Mouse (Mus musculus): Measurements from ENCODE around the gene Gm45208. TPM values are rescaled to one million over a fixed set of nuclear protein-coding genes. Genes with fewer than 3 reads are reported as not detected.
A peak's percentile ranks its signal among the peaks of the same experiment; 100 is the strongest.

Gene Gm45208
- polyA plus RNA-seq, 1 experiment from 2014 or later: 1.7 TPM

DNA sequence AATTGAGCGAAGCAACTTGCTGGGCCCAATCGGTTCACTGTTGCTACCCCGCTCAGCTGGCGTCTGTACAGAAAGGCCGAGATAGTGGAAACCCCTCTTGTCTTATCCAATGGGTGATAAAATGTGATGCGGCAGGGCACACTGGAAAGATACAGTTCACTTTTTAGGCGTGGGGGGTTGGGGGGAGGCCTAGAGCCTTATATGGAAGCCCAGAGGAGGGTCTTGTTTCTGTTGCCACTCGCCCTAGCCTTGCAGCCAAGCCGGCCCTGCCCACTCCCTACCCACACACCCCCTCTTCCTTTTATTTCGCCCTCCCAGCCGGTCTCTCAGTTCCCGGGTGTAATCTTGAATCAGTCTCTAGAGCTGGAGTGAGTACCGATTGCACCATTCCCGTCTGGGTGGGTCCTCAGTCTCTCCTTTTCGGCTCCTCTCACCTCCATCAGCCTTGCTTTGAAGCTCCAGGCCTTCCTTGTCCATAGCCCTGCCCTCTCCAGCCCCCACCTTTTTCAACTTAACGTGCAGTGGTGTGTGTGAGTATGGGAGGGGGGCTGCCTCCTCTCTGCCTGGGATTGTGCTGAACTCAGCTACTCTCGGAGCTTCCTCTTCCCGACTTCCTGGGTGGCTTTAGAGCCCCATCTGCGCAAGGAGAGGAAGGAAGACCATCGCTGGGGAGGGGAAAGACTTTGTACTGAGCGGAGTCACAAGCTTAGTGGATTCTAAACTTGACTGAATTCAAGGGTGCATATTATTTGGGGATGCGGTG, 41.8 kb downstream of the Gm45208 start:
- ATAC-seq (ENCODE audit: low read depth): peak; percentile 18
- H3K36me3 ChIP-seq (ENCODE audit: control insufficient read depth, insufficient read depth, low read length): peaks cover 5% of the 10 kb centered on the region
- 14% methylated on average over 22 of the region's 22 CpGs for WGBS
- H3K9ac ChIP-seq (ENCODE audit: low read length): peak overlapping the region; percentile 67
- peaks cover 10% of the 10 kb centered on the region; the same call in 1 of the 2 replicates for H3K4me1 ChIP-seq (replicated peaks; ENCODE audit: control insufficient read depth, insufficient read depth, low read length)
- no peaks in the 10 kb centered on the region for H3K27me3 ChIP-seq (ENCODE audit: control insufficient read depth, insufficient read depth, low read depth, low read length)
- peak overlapping the region; percentile 69 for H3K4me2 ChIP-seq (ENCODE audit: low read depth, low read length)
- no peaks in the 10 kb centered on the region for H3K9me3 ChIP-seq (ENCODE audit: control insufficient read depth, low read length)
- H3K27ac ChIP-seq (ENCODE audit: low read length): peak overlapping the region; percentile 58
- peak overlapping the region; percentile 73 for H3K4me3 ChIP-seq (ENCODE audit: low read length)

DNA sequence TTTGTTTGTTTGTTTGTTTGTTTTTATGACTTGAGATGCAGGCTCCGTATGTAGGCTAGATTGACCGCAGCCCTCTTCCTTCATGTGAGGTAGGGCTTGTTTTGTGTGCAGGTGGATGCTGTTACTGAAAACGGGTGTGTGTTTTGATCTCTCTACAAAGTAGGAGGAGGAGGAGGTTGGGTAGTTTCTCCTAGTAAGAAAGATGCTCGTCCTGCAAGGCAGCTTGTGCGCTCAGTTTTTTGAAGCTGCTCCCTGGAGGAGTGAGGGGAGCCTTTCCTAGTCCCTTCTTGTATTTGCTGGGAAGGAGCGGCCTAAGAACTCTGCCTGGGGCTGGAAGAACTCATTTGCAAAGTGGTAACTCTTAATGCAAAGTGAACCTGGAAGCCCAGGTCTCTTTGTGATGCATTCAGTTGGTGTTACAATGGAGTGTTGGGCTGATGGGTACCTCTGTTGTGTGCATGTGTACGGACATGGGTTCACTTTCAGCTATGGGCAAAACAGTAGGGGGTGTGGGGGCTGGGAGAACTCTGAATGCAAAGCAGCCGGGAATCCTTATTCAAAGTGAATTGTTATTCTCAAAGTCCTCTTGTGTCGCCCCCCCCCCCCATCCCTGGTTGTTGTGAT, 42.7 kb downstream of the Gm45208 start:
- H3K4me3 ChIP-seq (ENCODE audit: low read length): peak overlapping the region; percentile 73
- H3K9ac ChIP-seq (ENCODE audit: low read length): peak overlapping the region; percentile 67; the same call in 1 of the 2 replicates
- H3K27ac ChIP-seq (ENCODE audit: low read length): no peak overlapping the region
- peaks cover 6% of the 10 kb centered on the region for H3K36me3 ChIP-seq (ENCODE audit: control insufficient read depth, insufficient read depth, low read length)
- H3K4me1 ChIP-seq (replicated peaks; ENCODE audit: control insufficient read depth, insufficient read depth, low read length): peaks cover 10% of the 10 kb centered on the region; the same call in 1 of the 2 replicates
- 23% methylated on average over 9 of the region's 9 CpGs for WGBS
- no peak for ATAC-seq (ENCODE audit: low read depth)
- no peaks in the 10 kb centered on the region for H3K9me3 ChIP-seq (ENCODE audit: control insufficient read depth, low read length)
- peak overlapping the region; percentile 69 for H3K4me2 ChIP-seq (ENCODE audit: low read depth, low read length)
- H3K27me3 ChIP-seq (ENCODE audit: control insufficient read depth, insufficient read depth, low read depth, low read length): no peaks in the 10 kb centered on the region

DNA sequence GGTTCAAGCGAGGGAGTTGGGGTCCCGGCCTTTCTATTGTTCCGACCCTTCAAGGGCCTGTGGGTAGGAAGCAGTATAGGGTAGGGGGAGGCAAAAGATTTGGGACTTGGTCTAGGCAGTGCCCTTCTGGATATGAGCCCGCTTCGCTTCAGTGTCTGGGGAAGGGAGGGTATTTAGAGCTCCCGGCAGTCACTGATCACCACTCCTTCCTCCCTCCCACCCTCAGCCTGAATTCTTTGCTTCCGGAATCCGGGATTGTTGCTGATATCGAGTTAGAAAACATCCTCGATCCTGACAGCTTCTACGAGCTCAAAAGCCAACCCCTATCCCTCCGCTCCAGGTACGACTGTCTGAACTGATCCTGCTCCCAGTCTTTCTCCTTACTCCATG, 43.2 kb downstream of the Gm45208 start:
- H3K9me3 ChIP-seq (ENCODE audit: control insufficient read depth, low read length): no peaks in the 10 kb centered on the region
- no peaks in the 10 kb centered on the region for H3K27me3 ChIP-seq (ENCODE audit: control insufficient read depth, insufficient read depth, low read depth, low read length)
- peak overlapping the region; percentile 69 for H3K4me2 ChIP-seq (ENCODE audit: low read depth, low read length)
- ATAC-seq (ENCODE audit: low read depth): no peak
- peak overlapping the region; percentile 1; the same call in 1 of the 2 replicates for H3K9ac ChIP-seq (ENCODE audit: low read length)
- H3K36me3 ChIP-seq (ENCODE audit: control insufficient read depth, insufficient read depth, low read length): peaks cover 6% of the 10 kb centered on the region
- H3K27ac ChIP-seq (ENCODE audit: low read length): peak overlapping the region; percentile 23; the same call in 1 of the 2 replicates
- 13% methylated on average over 13 of the region's 13 CpGs for WGBS
- peaks cover 10% of the 10 kb centered on the region; the same call in 1 of the 2 replicates for H3K4me1 ChIP-seq (replicated peaks; ENCODE audit: control insufficient read depth, insufficient read depth, low read length)
- peak overlapping the region; percentile 18 for H3K4me3 ChIP-seq (ENCODE audit: low read length)

DNA sequence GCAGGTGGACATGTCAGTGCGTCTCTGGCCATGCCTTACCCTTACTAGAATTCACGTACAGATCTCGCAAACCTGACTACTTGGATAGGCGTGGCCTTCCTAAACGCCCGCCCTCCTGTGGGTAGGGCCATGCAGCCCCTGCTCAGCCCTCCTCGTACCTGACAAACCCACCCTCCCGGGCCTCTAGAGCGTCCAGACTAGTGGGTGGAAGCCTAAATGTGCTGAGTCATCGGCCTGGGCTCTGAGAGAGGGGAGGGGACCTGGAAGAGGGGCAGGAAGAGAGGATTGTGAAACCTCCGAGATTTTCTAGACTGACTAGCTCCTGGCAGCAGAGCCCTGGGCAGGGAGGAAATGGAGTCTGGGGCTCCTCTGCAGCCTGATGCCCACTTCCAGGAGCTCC, 43.7 kb downstream of the Gm45208 start:
- H3K4me1 ChIP-seq (replicated peaks; ENCODE audit: control insufficient read depth, insufficient read depth, low read length): peaks cover 10% of the 10 kb centered on the region; the same call in 1 of the 2 replicates
- peak overlapping the region; percentile 61 for H3K27ac ChIP-seq (ENCODE audit: low read length)
- H3K4me2 ChIP-seq (ENCODE audit: low read depth, low read length): peak overlapping the region; percentile 69
- H3K27me3 ChIP-seq (ENCODE audit: control insufficient read depth, insufficient read depth, low read depth, low read length): no peaks in the 10 kb centered on the region
- H3K4me3 ChIP-seq (ENCODE audit: low read length): peak overlapping the region; percentile 18
- no peaks in the 10 kb centered on the region for H3K9me3 ChIP-seq (ENCODE audit: control insufficient read depth, low read length)
- WGBS: 18% methylated on average over 11 of the region's 11 CpGs
- peaks cover 6% of the 10 kb centered on the region for H3K36me3 ChIP-seq (ENCODE audit: control insufficient read depth, insufficient read depth, low read length)
- peak overlapping the region; percentile 1; the same call in 1 of the 2 replicates for H3K9ac ChIP-seq (ENCODE audit: low read length)
- ATAC-seq (ENCODE audit: low read depth): peak; percentile 77

DNA sequence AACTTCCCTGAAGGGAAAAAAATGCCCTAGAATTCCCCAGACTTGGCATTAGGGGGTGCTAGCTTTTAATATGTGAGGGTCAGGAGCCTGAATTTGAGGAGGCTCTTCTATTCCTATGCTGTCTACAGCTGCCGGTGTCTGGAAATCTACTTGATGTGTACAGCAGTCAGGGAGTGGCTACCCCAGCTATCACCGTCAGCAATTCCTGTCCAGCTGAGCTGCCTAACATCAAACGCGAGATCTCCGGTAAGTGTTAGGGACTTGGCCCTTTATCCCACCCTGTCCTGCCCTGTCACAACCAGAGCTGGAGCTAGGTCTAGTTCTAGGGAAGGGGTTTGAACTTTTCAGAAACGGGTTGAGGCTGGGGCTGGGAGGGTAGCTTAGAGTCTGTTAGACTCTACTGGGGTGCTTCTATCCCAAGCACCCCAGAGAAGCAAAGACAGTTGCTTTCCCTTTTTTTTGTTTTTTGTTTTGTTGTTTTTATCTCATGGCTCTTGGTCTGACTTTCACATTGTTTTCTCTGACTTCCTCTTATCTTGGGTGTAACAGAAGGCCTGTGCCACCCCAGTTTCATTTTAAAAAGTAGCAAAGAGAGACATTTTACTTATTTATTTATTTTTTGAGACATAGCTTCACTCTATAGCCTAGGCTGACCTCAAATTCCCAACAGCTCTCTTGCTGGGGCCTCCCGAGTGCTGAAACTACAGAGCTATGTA, 47.4 kb downstream of the Gm45208 start:
- ATAC-seq (ENCODE audit: low read depth): no peak
- H3K27ac ChIP-seq (ENCODE audit: low read length): no peak overlapping the region
- H3K4me1 ChIP-seq (replicated peaks; ENCODE audit: control insufficient read depth, insufficient read depth, low read length): peaks cover 10% of the 10 kb centered on the region; the same call in 1 of the 2 replicates
- H3K27me3 ChIP-seq (ENCODE audit: control insufficient read depth, insufficient read depth, low read depth, low read length): no peaks in the 10 kb centered on the region
- no peak overlapping the region for H3K4me3 ChIP-seq (ENCODE audit: low read length)
- H3K36me3 ChIP-seq (ENCODE audit: control insufficient read depth, insufficient read depth, low read length): peaks cover 15% of the 10 kb centered on the region
- no peak overlapping the region for H3K4me2 ChIP-seq (ENCODE audit: low read depth, low read length)
- WGBS: 83% methylated on average over 7 of the region's 7 CpGs
- no peaks in the 10 kb centered on the region for H3K9me3 ChIP-seq (ENCODE audit: control insufficient read depth, low read length)
- no peak overlapping the region for H3K9ac ChIP-seq (ENCODE audit: low read length)

DNA sequence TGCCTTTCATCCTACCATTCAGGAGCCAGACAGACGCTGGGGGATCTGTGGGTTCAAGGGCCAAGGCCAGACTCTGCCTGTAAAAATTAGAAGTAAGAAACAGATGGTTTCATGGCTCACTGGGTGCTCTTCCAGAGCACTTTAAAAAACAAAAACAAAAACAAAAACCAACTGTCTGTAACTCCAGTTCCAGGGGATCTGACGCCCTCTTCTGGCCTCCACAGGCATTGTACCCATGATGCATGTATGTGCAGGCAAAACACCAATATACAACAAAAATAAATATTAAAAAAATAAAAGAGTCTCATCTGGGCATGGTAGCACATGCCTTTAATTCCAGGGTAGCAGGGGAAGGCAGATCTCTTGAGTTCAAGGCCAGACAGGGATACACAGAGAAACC, 50.7 kb downstream of the Gm45208 start:
- Histone ChIP-seq H3K4me3 (ENCODE audit: low read length) (no peak overlapping the region), H3K27ac (ENCODE audit: low read length) (no peak overlapping the region), H3K9me3 (ENCODE audit: control insufficient read depth, low read length) (no peaks in the 10 kb centered on the region), H3K4me2 (ENCODE audit: low read depth, low read length) (no peak overlapping the region), H3K27me3 (ENCODE audit: control insufficient read depth, insufficient read depth, low read depth, low read length) (no peaks in the 10 kb centered on the region), H3K9ac (ENCODE audit: low read length) (no peak overlapping the region), H3K4me1 (replicated peaks; ENCODE audit: control insufficient read depth, insufficient read depth, low read length) (no peaks in the 10 kb centered on the region), H3K36me3 (ENCODE audit: control insufficient read depth, insufficient read depth, low read length) (peaks cover 12% of the 10 kb centered on the region)
- 46% methylated on average over 2 of the region's 2 CpGs for WGBS
- no peak for ATAC-seq (ENCODE audit: low read depth)

DNA sequence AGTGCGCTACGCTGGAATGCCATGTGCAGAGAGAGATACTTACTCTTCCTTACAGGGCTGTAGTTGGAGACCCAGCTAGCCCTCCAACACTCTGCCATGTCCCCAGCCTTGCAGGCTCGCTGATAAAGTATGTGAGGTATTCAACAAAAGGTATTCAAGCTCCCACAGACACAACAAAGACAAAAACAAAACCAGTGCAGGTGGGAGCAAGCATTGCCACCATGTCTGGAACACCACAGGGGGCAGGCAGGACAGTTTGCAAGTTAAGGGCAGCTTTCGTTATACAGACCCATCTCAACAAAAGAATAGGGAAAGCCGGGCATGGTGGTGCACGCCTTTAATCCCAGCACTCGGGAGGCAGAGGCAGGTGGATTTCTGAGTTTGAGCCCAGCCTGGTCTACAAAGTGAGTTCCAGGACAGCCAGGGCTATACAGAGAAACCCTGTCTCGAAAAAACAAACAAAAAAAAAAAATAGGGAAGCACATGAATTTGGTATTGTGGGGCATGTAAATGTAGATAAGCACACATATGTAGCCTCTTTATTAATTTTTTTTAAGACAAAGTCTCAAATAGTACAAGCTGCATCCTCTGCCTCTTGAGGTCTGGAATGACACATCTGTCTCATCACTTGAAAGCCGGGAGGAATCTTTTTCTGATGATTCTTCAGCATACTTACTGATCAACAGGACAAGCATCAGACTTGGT, 53.6 kb downstream of the Gm45208 start:
- Histone ChIP-seq H3K4me2 (ENCODE audit: low read depth, low read length) (no peak overlapping the region), H3K4me1 (replicated peaks; ENCODE audit: control insufficient read depth, insufficient read depth, low read length) (no peaks in the 10 kb centered on the region), H3K4me3 (ENCODE audit: low read length) (no peak overlapping the region), H3K36me3 (ENCODE audit: control insufficient read depth, insufficient read depth, low read length) (peaks cover 9% of the 10 kb centered on the region), H3K27me3 (ENCODE audit: control insufficient read depth, insufficient read depth, low read depth, low read length) (no peaks in the 10 kb centered on the region), H3K9ac (ENCODE audit: low read length) (no peak overlapping the region), H3K9me3 (ENCODE audit: control insufficient read depth, low read length) (no peaks in the 10 kb centered on the region), H3K27ac (ENCODE audit: low read length) (no peak overlapping the region)
- WGBS: 65% methylated on average over 9 of the region's 9 CpGs
- ATAC-seq (ENCODE audit: low read depth): no peak

DNA sequence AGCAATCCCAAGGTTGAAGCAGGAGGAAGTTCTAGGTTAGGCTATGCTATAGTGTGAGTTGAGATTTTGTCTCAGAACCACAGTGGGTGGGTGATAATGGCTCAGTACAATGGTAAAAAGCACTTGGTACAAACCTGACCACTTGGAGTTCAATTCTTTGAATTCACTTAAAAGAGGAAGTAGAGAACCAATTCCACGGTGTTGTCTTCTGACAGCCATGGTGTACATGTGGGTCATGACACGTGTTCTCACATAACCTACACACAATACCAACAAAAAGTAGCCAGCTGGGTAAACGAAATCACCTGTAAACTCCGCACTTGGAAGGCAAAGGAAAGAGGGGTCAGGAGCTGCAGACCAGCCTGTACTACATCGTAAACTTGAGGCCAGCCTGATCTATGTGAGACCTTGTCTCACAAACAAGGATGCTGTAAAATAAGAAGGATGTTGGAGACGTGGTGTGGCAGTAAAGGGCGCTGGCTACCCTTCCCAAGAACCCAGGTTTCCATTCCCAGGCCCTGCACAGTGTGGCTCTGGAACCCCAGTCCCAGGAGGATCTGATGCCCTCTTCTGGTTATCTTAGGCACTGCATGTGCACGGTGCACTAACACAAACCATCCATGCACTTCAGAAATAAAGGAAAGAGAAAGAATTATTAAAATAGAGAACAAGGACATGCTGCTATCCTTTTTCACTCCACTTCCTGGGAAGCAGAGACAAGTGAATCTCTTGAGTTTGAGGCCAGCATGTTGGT, 54.5 kb downstream of the Gm45208 start:
- Histone ChIP-seq H3K27me3 (ENCODE audit: control insufficient read depth, insufficient read depth, low read depth, low read length) (no peaks in the 10 kb centered on the region), H3K36me3 (ENCODE audit: control insufficient read depth, insufficient read depth, low read length) (peaks cover 9% of the 10 kb centered on the region), H3K4me1 (replicated peaks; ENCODE audit: control insufficient read depth, insufficient read depth, low read length) (no peaks in the 10 kb centered on the region), H3K4me2 (ENCODE audit: low read depth, low read length) (no peak overlapping the region), H3K9me3 (ENCODE audit: control insufficient read depth, low read length) (no peaks in the 10 kb centered on the region), H3K27ac (ENCODE audit: low read length) (no peak overlapping the region), H3K9ac (ENCODE audit: low read length) (no peak overlapping the region), H3K4me3 (ENCODE audit: low read length) (no peak overlapping the region)
- peak; percentile 69; the same call in 1 of the 2 replicates for ATAC-seq (ENCODE audit: low read depth)
- 44% methylated on average over 8 of the region's 8 CpGs for WGBS
